Mouse (Mus musculus) hindbrain, embryonic 14.5 days (tissue): ENCODE data around the gene Gdf1. TPM values are rescaled to one million over a fixed set of nuclear protein-coding genes. Genes with fewer than 3 reads are reported as not detected.

Experiments
- ATAC-seq: fragments of 200-750 bp; cut with Nextera tagmentation; 2 replicates; pipeline ENCODE4 v1.8.0; 2017; ENCODE audit warnings: moderate number of reproducible peaks, mild to moderate bottlenecking, moderate TSS enrichment, moderate library complexity; ENCODE audit not compliant: low FRiP score
- DNase-seq: peaks from one replicate; pipeline ENCODE4 v3.0.0-alpha.2; 2015; ENCODE audit warnings: low spot score
- H3K27ac ChIP-seq: fragments of 300-500 bp; sonication (generic); 2 replicates; pipeline ENCODE4 v1.5.1; 2014; ENCODE audit warnings: mild to moderate bottlenecking, moderate library complexity
- H3K27me3 ChIP-seq: fragments of 300-500 bp; sonication (generic); 2 replicates; pipeline ENCODE4 v1.6.1; 2014; ENCODE audit warnings: mild to moderate bottlenecking, low read length, mixed read lengths; ENCODE audit not compliant: control insufficient read depth, insufficient read depth
- H3K36me3 ChIP-seq: fragments of 300-500 bp; sonication (generic); replicated peaks from 2 replicates; pipeline ENCODE4 v1.6.1; 2014; ENCODE audit not compliant: control insufficient read depth, insufficient read depth
- H3K4me1 ChIP-seq: fragments of 300-500 bp; sonication (generic); replicated peaks from 2 replicates; pipeline ENCODE4 v1.6.1; 2014; ENCODE audit warnings: antibody characterized with exemption, low read length, mixed read lengths; ENCODE audit not compliant: control insufficient read depth, insufficient read depth
- H3K4me2 ChIP-seq: fragments of 300-500 bp; sonication (generic); replicated peaks from 2 replicates; pipeline ENCODE4 v1.6.1; 2014; ENCODE audit warnings: mild to moderate bottlenecking, moderate library complexity
- H3K4me3 ChIP-seq: fragments of 300-500 bp; sonication (generic); replicated peaks from 2 replicates; pipeline ENCODE4 v1.5.1; 2014; ENCODE audit warnings: mild to moderate bottlenecking, low read length
- H3K9ac ChIP-seq: fragments of 300-500 bp; sonication (generic); 2 replicates; pipeline ENCODE4 v1.6.1; 2014
- H3K9me3 ChIP-seq: fragments of 300-500 bp; sonication (generic); 2 replicates; pipeline ENCODE4 v1.6.1; 2016; ENCODE audit warnings: low read length; ENCODE audit not compliant: control insufficient read depth
- WGBS: fragments of 180-500 bp; shearing (Covaris S2); extraction: QIAGEN DNeasy Blood & Tissue Kit; methylation state at CpG from one replicate; pipeline ENCODE4 v1.1.7; 2014; 5-methylcytosine and 5-hydroxymethylcytosine counted together
- polyA plus RNA-seq: library from polyadenylated mRNA; unstranded; fragments of >200 nt; fragmentation: Nextera tagmentation; extraction: Ambion mirVana; gene quantifications from 2 replicates; pipeline ENCODE4 v1.2.1, GENCODE M21; 2014

Gene Gdf1
- polyA plus RNA-seq, 1 experiment from 2014 or later = 0.23 TPM

- no peak overlapping the region for H3K27ac ChIP-seq
- H3K9me3 ChIP-seq = no peaks in the 10 kb centered on the region
- DNase-seq (no peak), ATAC-seq (no peak)
- H3K27me3 ChIP-seq = peaks cover 56% of the 10 kb centered on the region
- H3K36me3 ChIP-seq = no peaks in the 10 kb centered on the region
- no peak overlapping the region for H3K4me2 ChIP-seq
- H3K9ac ChIP-seq = no peak overlapping the region
- peaks cover 9% of the 10 kb centered on the region for H3K4me1 ChIP-seq
- WGBS = 35% methylated on average over 6 of the region's 6 CpGs
- H3K4me3 ChIP-seq = no peak overlapping the region
Measured at GRCm38 (mm10) chr8:70371951-70372350, 42.3 kb downstream of the Gdf1 start.

GRCm38 (mm10) chr8:70373397-70374317 is 44.0 kb downstream of the Gdf1 start, which contains the start of gene Comp:
Gene Comp (plus strand): TSS chr8:70373558.
- H3K36me3 ChIP-seq = no peaks in the 10 kb centered on the region
- peak within 1 kb of the TSS; percentile 24 for H3K4me3 ChIP-seq
- no peak within 1 kb of the TSS for H3K9ac ChIP-seq
- no peaks in the 10 kb centered on the region for H3K9me3 ChIP-seq
- ATAC-seq = no peak
- WGBS = 3% methylated on average over 47 of the region's 47 CpGs
- H3K27me3 ChIP-seq = peaks cover 73% of the 10 kb centered on the region
- no peak for DNase-seq
- peaks cover 9% of the 10 kb centered on the region for H3K4me1 ChIP-seq
- H3K27ac ChIP-seq = no peak within 1 kb of the TSS
- H3K4me2 ChIP-seq = peak within 1 kb of the TSS; percentile 45

GRCm38 (mm10) chr8:70374318-70374927 is 44.8 kb downstream of the Gdf1 start:
- peaks cover 9% of the 10 kb centered on the region for H3K4me1 ChIP-seq
- ATAC-seq (peak; percentile 56), DNase-seq (no peak)
- peak overlapping the region; percentile 24 for H3K4me3 ChIP-seq
- peaks cover 81% of the 10 kb centered on the region for H3K27me3 ChIP-seq
- no peaks in the 10 kb centered on the region for H3K36me3 ChIP-seq
- peak overlapping the region; percentile 45 for H3K4me2 ChIP-seq
- H3K9ac ChIP-seq = no peak overlapping the region
- no peak overlapping the region for H3K27ac ChIP-seq
- no peaks in the 10 kb centered on the region for H3K9me3 ChIP-seq
- WGBS = under 1% methylated on average over 40 of the region's 53 CpGs

- Histone ChIP-seq H3K27ac (no peak overlapping the region), H3K4me2 (no peak overlapping the region), H3K9me3 (no peaks in the 10 kb centered on the region), H3K36me3 (no peaks in the 10 kb centered on the region), H3K4me1 (peaks cover 9% of the 10 kb centered on the region), H3K27me3 (peaks cover 82% of the 10 kb centered on the region), H3K4me3 (peak overlapping the region; percentile 24; the same call in 1 of the 2 replicates), H3K9ac (no peak overlapping the region)
- no peak for DNase-seq
- no peak for ATAC-seq
- WGBS = 7% methylated on average over 35 of the region's 35 CpGs
Measured at GRCm38 (mm10) chr8:70375212-70375859, 45.7 kb downstream of the Gdf1 start.

GRCm38 (mm10) chr8:70376275-70376741 is 46.7 kb downstream of the Gdf1 start:
- no peak for ATAC-seq
- Histone ChIP-seq H3K4me2 (peak overlapping the region; percentile 7; the same call in 1 of the 2 replicates), H3K9me3 (no peaks in the 10 kb centered on the region), H3K9ac (no peak overlapping the region), H3K27ac (no peak overlapping the region), H3K27me3 (peaks cover 82% of the 10 kb centered on the region), H3K4me1 (peaks cover 9% of the 10 kb centered on the region), H3K4me3 (peak overlapping the region; percentile 5; the same call in 1 of the 2 replicates), H3K36me3 (0 out of 2 replicates have a peak, but pooled peaks cover 3% of the 10 kb centered on the region)
- WGBS = 8% methylated on average over 37 of the region's 37 CpGs
- no peak for DNase-seq

GRCm38 (mm10) chr8:70377049-70377448 is 47.4 kb downstream of the Gdf1 start:
- no peak overlapping the region for H3K4me2 ChIP-seq
- no peak overlapping the region for H3K9ac ChIP-seq
- H3K4me3 ChIP-seq = no peak overlapping the region
- H3K4me1 ChIP-seq = peaks cover 9% of the 10 kb centered on the region
- peaks cover 75% of the 10 kb centered on the region for H3K27me3 ChIP-seq
- ATAC-seq (no peak), DNase-seq (no peak)
- 0 out of 2 replicates have a peak, but pooled peaks cover 3% of the 10 kb centered on the region for H3K36me3 ChIP-seq
- H3K9me3 ChIP-seq = no peaks in the 10 kb centered on the region
- no peak overlapping the region for H3K27ac ChIP-seq
- 18% methylated on average over 15 of the region's 15 CpGs for WGBS

GRCm38 (mm10) chr8:70380069-70380468 is 50.5 kb downstream of the Gdf1 start:
- DNase-seq = no peak
- H3K27me3 ChIP-seq = peaks cover 45% of the 10 kb centered on the region
- 90% methylated on average over 12 of the region's 12 CpGs for WGBS

More at GRCm38 (mm10) chr8:70380069-70380468, 50.5 kb downstream of the Gdf1 start:
- Histone ChIP-seq H3K4me3 (no peak overlapping the region), H3K9ac (no peak overlapping the region), H3K4me1 (no peaks in the 10 kb centered on the region), H3K9me3 (no peaks in the 10 kb centered on the region), H3K36me3 (peaks cover 15% of the 10 kb centered on the region; the same call in 1 of the 2 replicates), H3K4me2 (no peak overlapping the region), H3K27ac (no peak overlapping the region)
- ATAC-seq = no peak
